Mouse (Mus musculus) left cerebral cortex, postnatal 25 days (tissue): Measurements from ENCODE around the gene H2al2a. TPM values are rescaled to one million over a fixed set of nuclear protein-coding genes. Genes with fewer than 3 reads are reported as not detected.

Experiments
- DNase-seq, 2 experiments: peaks; one replicate each; pipeline ENCODE4 v3.0.0; 2022; ENCODE audit warnings: low spot score in 2 of 2, mixed read lengths in 1 of 2
- intact Hi-C: fragments of 180-260 bp; cut with DNase I; formaldehyde crosslinking; loops from one replicate; pipeline ENCODE4 v1.15.1; 2025
- total RNA-seq, 2 experiments: library from RNA; stranded (reverse); gene quantifications; 2 replicates each; pipeline ENCODE4 v1.2.3; 2021

H2al2a gene
- not detected for total RNA-seq

- intact Hi-C loops = no loop called here
- no peak for DNase-seq
Observed at GRCm38 (mm10) chr2:17996858-17997257, at the start of gene H2al2a. Gene H2al2a (minus strand): TSS chr2:17996958.

- intact Hi-C loops = loop anchor here (5.0 kb wide), 1 partner anchor 646 kb away; the partner anchor contains the start of gene Spag6
- DNase-seq = no peak
Observed at GRCm38 (mm10) chr2:18046186-18046585, 49.4 kb upstream of the H2al2a start.

- intact Hi-C loops = loop anchor here (5.0 kb wide), 1 partner anchor 647 kb away; the partner anchor contains the start of gene Spag6
- no peak for DNase-seq
Observed at GRCm38 (mm10) chr2:18045781-18046181, 49.0 kb upstream of the H2al2a start.

- intact Hi-C loops = loop anchor here (5.0 kb wide), 1 partner anchor 647 kb away; the partner anchor contains the start of gene Spag6
- DNase-seq = no peak
Observed at GRCm38 (mm10) chr2:18045143-18045780, 48.5 kb upstream of the H2al2a start.

- intact Hi-C loops = no loop called here
- DNase-seq = no peak
Observed at GRCm38 (mm10) chr2:18041199-18041885, 44.6 kb upstream of the H2al2a start.

GRCm38 (mm10) chr2:18040347-18041160 lies 43.8 kb upstream of the H2al2a start:
- intact Hi-C loops = no loop called here
- DNase-seq = no peak

- intact Hi-C loops = no loop called here
Observed at GRCm38 (mm10) chr2:18039566-18040290, 43.0 kb upstream of the H2al2a start.

GRCm38 (mm10) chr2:18038895-18039371 lies 42.2 kb upstream of the H2al2a start:
- intact Hi-C loops = no loop called here
- no peak for DNase-seq

More at GRCm38 (mm10) chr2:18039566-18040290, 43.0 kb upstream of the H2al2a start:
- no peak for DNase-seq

- intact Hi-C loops = no loop called here
- DNase-seq = no peak
Observed at GRCm38 (mm10) chr2:18038141-18038752, 41.5 kb upstream of the H2al2a start.

GRCm38 (mm10) chr2:18037491-18037890 lies 40.7 kb upstream of the H2al2a start, which contains the start of gene A930004D18Rik:
Gene A930004D18Rik (minus strand): TSS chr2:18037737.
- DNase-seq = no peak
- intact Hi-C loops = no loop called here

- DNase-seq = no peak
- intact Hi-C loops = no loop called here
Observed at GRCm38 (mm10) chr2:18034371-18035250, 37.9 kb upstream of the H2al2a start.

- intact Hi-C loops = no loop called here
- no peak for DNase-seq
Observed at GRCm38 (mm10) chr2:18033166-18034108, 36.7 kb upstream of the H2al2a start.

- DNase-seq = no peak
- intact Hi-C loops = no loop called here
Observed at GRCm38 (mm10) chr2:18032538-18032895, 35.8 kb upstream of the H2al2a start.

GRCm38 (mm10) chr2:18031831-18032537 lies 35.2 kb upstream of the H2al2a start:
- DNase-seq = peak in 1 of 2 experiments; percentile 55
- intact Hi-C loops = no loop called here

GRCm38 (mm10) chr2:18031271-18031821 lies 34.6 kb upstream of the H2al2a start:
- peak in 1 of 2 experiments; percentile 43 for DNase-seq
- intact Hi-C loops = no loop called here

GRCm38 (mm10) chr2:18030581-18030980 lies 33.8 kb upstream of the H2al2a start:
- intact Hi-C loops = no loop called here
- DNase-seq = no peak
